Mouse (Mus musculus): Measurements from ENCODE around the gene Tfap2a. TPM values are rescaled to one million over a fixed set of nuclear protein-coding genes. Genes with fewer than 3 reads are reported as not detected.

The Tfap2a gene
- total RNA-seq (2014; fragmentation: Nextera tagmentation) = not detected in 2 replicates
- total RNA-seq (2017) = not detected in 2 replicates

- ATAC-seq (replicated peaks; ENCODE audit: low FRiP score, low TSS enrichment, poor library complexity, severe bottlenecking) = no peak
Measured at GRCm38 (mm10) chr13:40738196-40738880, at the start of gene Tfap2a. Gene Tfap2a (minus strand): TSS chr13:40738376.

- ATAC-seq (replicated peaks; ENCODE audit: low FRiP score, low TSS enrichment, poor library complexity, severe bottlenecking) = peak; percentile 37; the same call in 1 of the 2 replicates
Measured at GRCm38 (mm10) chr13:40784202-40784771, 46.1 kb upstream of the Tfap2a start.

DNA sequence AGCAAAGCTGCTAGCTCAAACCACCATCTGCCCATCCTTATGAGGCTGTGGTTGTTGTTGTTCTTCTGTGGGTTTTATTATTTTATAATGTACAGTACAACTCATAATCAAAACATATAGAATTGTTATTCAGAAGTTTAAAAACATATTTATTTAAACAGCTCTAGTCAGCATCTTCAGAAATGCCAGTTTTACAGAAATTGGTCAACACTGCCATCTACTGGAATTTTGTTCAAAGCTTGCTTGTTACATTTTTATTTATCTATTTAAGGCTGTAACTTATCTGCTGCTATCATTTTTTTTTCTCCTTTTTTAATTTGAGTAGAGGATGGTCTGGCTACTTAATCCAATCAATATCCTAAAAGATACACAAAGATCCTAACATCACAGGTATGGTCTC, 19.8 kb upstream of the Tfap2a start:
- no peak for ATAC-seq (replicated peaks; ENCODE audit: low FRiP score, low TSS enrichment, poor library complexity, severe bottlenecking)

GRCm38 (mm10) chr13:40756356-40756755, 18.2 kb upstream of the Tfap2a start:
- no peak for ATAC-seq (replicated peaks; ENCODE audit: low FRiP score, low TSS enrichment, poor library complexity, severe bottlenecking)

DNA sequence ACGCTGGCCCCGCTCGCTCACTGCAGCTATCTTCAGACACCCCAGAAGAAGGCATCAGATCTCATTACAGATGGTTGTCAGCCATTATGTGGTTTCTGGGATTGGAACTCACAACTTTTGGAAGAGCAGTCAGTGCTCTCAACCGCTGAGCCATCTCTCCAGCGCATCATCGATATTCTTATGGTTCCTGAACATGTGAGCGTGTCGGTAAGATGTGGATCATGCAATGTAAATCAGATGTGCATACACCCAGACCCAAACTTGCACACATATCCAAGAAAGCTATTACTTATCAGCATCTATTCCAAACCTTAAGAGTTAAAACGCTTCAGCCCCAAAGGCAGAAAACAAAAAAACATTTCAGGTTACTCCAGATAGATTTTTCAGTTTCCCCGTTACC, 15.9 kb upstream of the Tfap2a start:
- ATAC-seq (replicated peaks; ENCODE audit: low FRiP score, low TSS enrichment, poor library complexity, severe bottlenecking) = no peak

- ATAC-seq (replicated peaks; ENCODE audit: low FRiP score, low TSS enrichment, poor library complexity, severe bottlenecking) = no peak
Measured at GRCm38 (mm10) chr13:40751889-40752288, 13.7 kb upstream of the Tfap2a start.

- ATAC-seq (replicated peaks; ENCODE audit: low FRiP score, low TSS enrichment, poor library complexity, severe bottlenecking) = no peak
Measured at GRCm38 (mm10) chr13:40749603-40749905, 11.4 kb upstream of the Tfap2a start.

- no peak for ATAC-seq (replicated peaks; ENCODE audit: low FRiP score, low TSS enrichment, poor library complexity, severe bottlenecking)
Measured at GRCm38 (mm10) chr13:40748785-40749602, 10.8 kb upstream of the Tfap2a start.

DNA sequence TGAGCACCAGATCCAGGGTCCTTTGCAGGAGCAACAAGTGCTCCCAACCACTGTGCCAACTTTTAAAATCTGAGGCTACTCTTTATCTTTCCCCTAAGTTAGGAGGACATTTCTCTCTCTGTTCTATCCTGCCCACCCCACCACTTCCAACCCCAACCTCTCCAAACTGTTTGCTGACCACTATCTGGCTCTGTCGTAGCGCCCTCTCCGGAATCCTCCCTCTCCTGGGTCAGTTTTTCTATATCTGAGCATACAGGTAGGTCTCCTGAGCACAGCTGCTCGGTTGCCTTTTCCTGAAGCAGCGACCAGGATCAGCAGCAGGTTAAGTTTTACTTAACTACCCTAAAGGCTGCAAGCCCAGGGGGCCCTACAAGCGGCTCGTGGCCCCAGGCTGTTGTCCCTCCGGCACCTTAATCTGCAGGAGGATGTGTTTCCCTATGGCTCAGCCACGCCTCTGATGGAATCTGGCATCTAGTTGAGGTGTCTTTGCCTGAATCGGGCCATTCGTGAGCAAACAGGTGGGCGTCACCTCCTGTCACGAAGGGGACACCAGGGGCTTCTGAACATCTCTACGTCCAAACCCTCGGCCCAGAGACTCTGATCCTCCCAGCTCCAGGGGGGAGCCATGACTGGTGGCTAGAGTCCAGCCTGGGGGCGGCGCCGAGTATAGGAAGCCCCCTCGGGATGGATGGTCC, 6.1 kb upstream of the Tfap2a start:
- no peak for ATAC-seq (replicated peaks; ENCODE audit: low FRiP score, low TSS enrichment, poor library complexity, severe bottlenecking)

DNA sequence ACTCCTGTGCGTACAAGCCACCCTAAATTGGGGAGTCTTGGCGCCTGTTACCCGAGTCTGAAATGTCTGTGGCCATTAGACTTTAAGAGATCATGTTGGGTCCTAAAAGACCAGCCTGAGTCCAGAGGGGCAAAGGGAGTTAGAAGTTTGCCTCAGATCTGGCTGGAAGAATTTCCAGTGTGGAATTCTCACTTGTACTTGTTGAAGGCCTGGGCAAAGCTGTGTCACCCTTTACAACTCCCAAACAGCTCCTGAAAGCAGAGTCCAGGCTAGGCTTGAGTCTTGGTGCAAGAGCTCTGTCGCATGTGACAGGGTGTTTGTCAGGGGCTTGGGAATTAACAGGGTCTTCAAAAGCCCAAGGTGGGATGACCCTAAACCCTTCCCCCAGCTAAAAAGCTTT, 5.0 kb upstream of the Tfap2a start:
- ATAC-seq (replicated peaks; ENCODE audit: low FRiP score, low TSS enrichment, poor library complexity, severe bottlenecking) = no peak

GRCm38 (mm10) chr13:40741841-40742550, 3.8 kb upstream of the Tfap2a start:
- no peak for ATAC-seq (replicated peaks; ENCODE audit: low FRiP score, low TSS enrichment, poor library complexity, severe bottlenecking)

GRCm38 (mm10) chr13:40741436-40741835, 3.3 kb upstream of the Tfap2a start:
- no peak for ATAC-seq (replicated peaks; ENCODE audit: low FRiP score, low TSS enrichment, poor library complexity, severe bottlenecking)

- no peak for ATAC-seq (replicated peaks; ENCODE audit: low FRiP score, low TSS enrichment, poor library complexity, severe bottlenecking)
Measured at GRCm38 (mm10) chr13:40740727-40741360, 2.7 kb upstream of the Tfap2a start.

GRCm38 (mm10) chr13:40739901-40740300, 1.7 kb upstream of the Tfap2a start:
- no peak for ATAC-seq (replicated peaks; ENCODE audit: low FRiP score, low TSS enrichment, poor library complexity, severe bottlenecking)

- no peak for ATAC-seq (replicated peaks; ENCODE audit: low FRiP score, low TSS enrichment, poor library complexity, severe bottlenecking)
Measured at GRCm38 (mm10) chr13:40739121-40739650, 1.0 kb upstream of the Tfap2a start.

GRCm38 (mm10) chr13:40737761-40738160, 415 bp downstream of the Tfap2a start:
- no peak for ATAC-seq (replicated peaks; ENCODE audit: low FRiP score, low TSS enrichment, poor library complexity, severe bottlenecking)

DNA sequence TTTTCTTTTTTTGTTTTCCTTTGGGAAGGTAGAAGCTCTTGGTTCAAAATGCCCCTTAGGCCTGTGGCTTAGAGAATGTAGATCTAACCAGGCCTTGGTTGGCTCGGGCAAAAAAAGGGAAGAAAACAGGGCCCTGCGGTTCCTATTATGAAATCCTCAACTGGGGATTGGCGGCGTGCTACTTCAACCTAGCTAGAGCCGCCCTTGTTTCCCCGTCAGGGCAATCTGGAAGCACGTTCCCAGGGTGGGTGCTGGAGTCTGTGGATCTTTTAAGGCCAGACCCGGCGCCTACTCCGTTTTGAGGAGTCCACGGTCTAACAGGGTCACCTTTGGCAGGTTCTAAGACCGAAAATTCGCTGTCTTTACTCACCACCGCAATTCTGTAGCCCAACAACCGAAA, 1.1 kb downstream of the Tfap2a start:
- ATAC-seq (replicated peaks; ENCODE audit: low FRiP score, low TSS enrichment, poor library complexity, severe bottlenecking) = no peak

- no peak for ATAC-seq (replicated peaks; ENCODE audit: low FRiP score, low TSS enrichment, poor library complexity, severe bottlenecking)
Measured at GRCm38 (mm10) chr13:40736107-40736780, 1.9 kb downstream of the Tfap2a start.

Data from megakaryocyte-erythroid progenitor cell, adult 5-6 weeks (primary cell).